Mouse (Mus musculus): ENCODE data around the gene Tex46.

GRCm38 (mm10) chr4:136653019-136653418, 42.8 kb downstream of the Tex46 start:
- TF ChIP-seq POLR2A (IDR thresholded peaks at IDR 0.05; ENCODE audit: insufficient read depth, low read length) (no peak), CTCF (IDR thresholded peaks at IDR 0.05; ENCODE audit: low read depth, low read length) (no peak), EP300 (IDR thresholded peaks at IDR 0.05; ENCODE audit: insufficient read depth, low read depth, low read length) (no peak)

Data from ES-Bruce4 (cell line).